Mouse (Mus musculus): ENCODE results near the gene Igfbp7.

DNA sequence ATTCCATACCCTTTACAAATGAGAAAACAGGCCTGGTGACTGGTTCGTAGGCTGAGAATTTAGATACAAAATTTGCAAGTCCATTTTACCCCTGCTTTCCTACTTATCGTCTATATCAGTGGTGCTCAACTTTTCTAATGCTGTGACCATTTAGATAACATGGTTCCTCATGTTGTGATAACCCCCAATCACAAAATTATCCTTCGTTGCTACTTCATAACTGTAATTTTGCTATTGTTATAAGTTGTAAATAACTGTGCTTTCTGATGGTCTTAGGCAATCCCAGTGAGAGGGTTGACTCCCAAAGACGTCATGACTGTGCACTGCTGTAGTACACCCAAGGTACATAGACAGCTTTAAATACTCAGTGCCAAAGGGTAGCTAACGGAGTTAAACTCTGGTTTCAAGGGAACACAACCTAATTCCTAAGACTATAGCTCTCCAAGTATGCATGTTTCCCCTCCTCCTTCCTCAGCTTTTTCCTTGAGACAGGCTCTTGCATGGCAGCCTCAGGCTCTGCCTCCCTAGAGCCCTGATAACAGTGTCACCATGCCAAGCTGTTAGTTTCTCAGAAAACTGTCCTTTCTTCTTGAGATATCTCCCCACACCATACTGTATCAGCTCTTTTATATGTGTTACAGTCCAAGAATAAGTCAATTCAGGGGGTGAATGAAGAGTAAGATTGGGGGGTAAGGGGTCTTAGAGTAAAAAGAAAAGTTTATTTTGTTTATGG lies 99.9 kb downstream of the Igfbp7 start:
- TF ChIP-seq GATA1 (IDR thresholded peaks at IDR 0.05; ENCODE audit: borderline replicate concordance, low read length) (no peak), CTCF (IDR thresholded peaks at IDR 0.05; ENCODE audit: low read depth, low read length) (no peak)
